Mouse (Mus musculus): ENCODE measurements around the gene Bmpr1a.

GRCm38 (mm10) chr14:34375415-34375904 lies 127.7 kb downstream of the Bmpr1a start, which contains the start of gene Mmrn2:
- TF ChIP-seq CTCF (IDR thresholded peaks at IDR 0.05; ENCODE audit: low read depth), result no peak
- TF ChIP-seq EP300 (IDR thresholded peaks at IDR 0.05; ENCODE audit: low read depth), result no peak
